Mouse (Mus musculus): ENCODE measurements around the gene Gm3486.

The Gm3486 gene

DNA sequence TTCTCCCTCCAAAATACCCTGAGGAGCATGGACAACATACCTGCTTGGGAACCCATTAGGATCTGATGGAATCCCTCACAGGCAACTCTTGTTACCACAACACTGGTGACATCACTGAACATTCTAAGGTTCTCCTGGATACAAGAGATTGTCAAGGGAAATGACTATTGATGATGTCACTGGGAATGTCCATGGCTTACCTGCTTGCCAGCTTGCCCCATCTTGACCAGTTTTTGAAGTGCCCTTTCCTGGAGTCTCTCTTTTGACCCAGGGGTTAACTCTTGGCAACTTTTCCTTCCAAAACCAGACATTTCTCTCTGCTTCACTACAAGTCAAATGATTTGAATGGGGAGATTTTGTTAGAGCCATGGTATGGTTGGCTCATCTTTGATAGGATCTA, at the start of gene Gm3486:
Gene Gm3486 (minus strand): TSS at position 101 of the 400 bp plus-strand sequence.
- in situ Hi-C loops (cut with MboI, MseI) = loop anchor here (10.0 kb wide), 3 partner anchors 275 to 1305 kb away; partner anchors contain the start of gene Gm10377 (in 1 of the 2)

DNA sequence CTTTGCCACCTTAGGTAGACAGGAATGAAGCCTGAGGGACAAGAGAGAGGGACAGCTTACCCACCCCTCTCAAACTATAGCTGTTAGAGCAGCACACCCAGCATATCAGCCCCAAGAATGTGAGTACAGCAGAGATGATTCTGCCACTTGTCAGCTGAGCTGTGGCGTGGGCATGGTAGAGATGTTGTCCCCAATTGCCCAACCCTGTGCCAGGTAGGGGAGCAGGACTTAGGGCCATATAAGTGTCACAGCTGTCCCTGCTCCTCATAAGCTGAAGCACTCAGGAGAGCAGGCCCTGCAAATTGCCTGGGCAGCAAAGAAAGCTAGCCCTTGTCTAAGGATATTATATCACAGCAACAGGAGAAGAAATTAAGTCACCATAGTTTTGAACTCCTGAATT, 35.4 kb upstream of the Gm3486 start:
- in situ Hi-C loops (cut with MboI, MseI) = loop anchor here (10.0 to 25.0 kb wide), 3 partner anchors 360 to 1288 kb away; no protein-coding TSS in a partner anchor

- in situ Hi-C loops (cut with MboI, MseI) = loop anchor here (10.0 to 25.0 kb wide), 3 partner anchors 364 to 1292 kb away; no protein-coding TSS in a partner anchor
Observed at GRCm38 (mm10) chr14:41520683-41521082, 31.4 kb upstream of the Gm3486 start.

GRCm38 (mm10) chr14:41453418-41453817, 35.9 kb downstream of the Gm3486 start, which contains the start of gene Gm7954:
Gene Gm7954, minus strand, starts transcription at chr14:41453518.
- in situ Hi-C loops (cut with MboI, MseI) = loop anchor here in 1 of 2 experiments (5.0 kb wide), 1 partner anchor 709 kb away; the partner anchor contains the start of gene Gm17027
